Mouse (Mus musculus): ENCODE data around the gene Dcaf6.
"Not testable (repeated sequence)": the region's sequence is repeated elsewhere in the genome, so short reads cannot be mapped to it uniquely, and the experiment has no call there.

The Dcaf6 gene

DNA sequence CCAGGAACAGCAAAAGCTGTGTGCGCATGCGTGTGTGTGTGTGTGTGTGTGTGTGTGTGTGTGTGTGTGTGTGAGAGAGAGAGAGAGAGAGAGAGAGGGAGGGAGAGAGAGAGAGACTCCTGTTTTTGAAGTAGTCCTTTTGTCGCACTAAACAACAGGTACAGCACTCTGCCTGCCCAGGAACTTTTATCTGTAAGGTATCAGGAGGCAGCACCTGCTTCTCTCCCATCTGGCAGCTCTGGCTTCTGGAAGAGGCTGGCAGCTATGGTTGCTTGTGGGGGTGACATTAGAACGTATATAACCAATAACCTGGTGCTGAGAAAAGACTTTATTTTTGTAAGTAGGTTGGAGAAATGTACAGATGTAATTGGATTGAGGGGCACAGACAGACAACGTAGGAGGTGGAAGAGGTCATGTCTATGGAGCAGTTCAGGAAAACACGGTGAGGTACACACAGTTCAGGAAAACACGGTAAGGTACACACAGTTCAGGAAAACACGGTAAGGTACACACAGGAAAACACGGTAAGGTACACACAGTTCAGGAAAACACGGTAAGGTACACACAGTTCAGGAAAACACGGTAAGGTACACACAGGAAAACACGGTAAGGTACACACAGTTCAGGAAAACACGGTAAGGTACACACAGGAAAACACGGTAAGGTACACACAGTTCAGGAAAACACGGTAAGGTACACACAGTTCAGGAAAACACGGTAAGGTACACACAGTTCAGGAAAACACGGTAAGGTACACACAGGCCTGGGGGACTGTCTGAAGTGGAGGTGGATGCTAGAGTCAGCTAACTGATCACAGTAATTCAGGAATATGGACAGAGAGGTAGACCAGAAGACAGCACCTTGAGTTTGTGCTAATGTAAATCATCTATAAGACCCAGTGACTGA lies 131.6 kb downstream of the Dcaf6 start:
- in situ Hi-C loops (cut with MboI; ENCODE audit: unreplicated experiment in 2 of 2), result not testable (repeated sequence)

GRCm38 (mm10) chr1:165327831-165328230 lies 132.4 kb downstream of the Dcaf6 start:
- in situ Hi-C loops (cut with MboI; ENCODE audit: unreplicated experiment in 2 of 2), result no loop called here

- in situ Hi-C loops (cut with MboI; ENCODE audit: unreplicated experiment in 2 of 2), result no loop called here
Observed at GRCm38 (mm10) chr1:165327370-165327769, 132.9 kb downstream of the Dcaf6 start.

DNA sequence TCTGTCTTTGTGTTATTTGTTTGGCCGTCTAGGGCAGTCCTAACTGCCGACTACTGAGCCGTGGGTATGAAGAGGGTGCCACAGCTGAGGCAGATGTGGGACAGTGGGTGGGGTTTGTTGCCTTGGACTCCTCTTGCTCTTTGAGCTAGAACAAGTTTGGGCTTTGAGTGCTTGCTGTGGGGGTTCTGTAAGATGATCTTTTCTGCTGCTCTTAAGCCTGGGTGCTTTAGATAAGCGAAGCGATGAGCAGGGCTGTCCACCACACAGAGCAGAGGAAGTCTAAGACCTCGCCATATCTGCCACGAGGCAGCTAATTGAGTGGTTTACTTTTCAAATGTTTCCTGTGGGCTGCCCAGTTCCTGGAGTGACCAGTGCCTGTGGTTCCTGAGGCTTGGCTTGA lies 137.3 kb downstream of the Dcaf6 start:
- in situ Hi-C loops (cut with MboI; ENCODE audit: unreplicated experiment in 2 of 2), result loop anchor here (5.0 kb wide), 2 partner anchors 211 to 1001 kb away; no protein-coding TSS in a partner anchor

GRCm38 (mm10) chr1:165321891-165322290 lies 138.4 kb downstream of the Dcaf6 start:
- in situ Hi-C loops (cut with MboI; ENCODE audit: unreplicated experiment in 2 of 2), result loop anchor here (5.0 kb wide), 2 partner anchors 210 to 1000 kb away; no protein-coding TSS in a partner anchor

DNA sequence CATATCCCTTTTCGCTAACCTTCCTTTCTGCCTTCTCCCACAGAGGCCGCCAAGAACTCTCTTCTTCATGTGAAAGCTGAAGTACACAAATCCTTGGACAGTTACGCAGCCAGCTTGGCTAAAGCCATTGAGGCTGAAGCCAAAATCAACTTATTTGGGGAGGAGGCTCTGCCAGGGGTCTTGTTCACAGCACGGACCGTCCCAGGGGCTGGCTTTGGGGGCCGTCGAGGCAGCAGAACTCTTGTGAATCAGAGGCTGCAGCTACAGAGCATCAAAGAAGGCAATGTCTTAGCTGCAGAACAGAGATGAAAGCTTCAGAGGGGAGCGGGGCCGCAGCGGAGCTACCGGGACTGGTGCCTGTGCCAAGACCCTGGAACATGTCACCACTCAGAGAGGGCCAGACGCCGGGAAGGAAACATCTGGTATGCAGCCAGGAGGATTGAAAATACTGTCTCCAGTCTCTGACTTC lies 138.8 kb downstream of the Dcaf6 start:
- in situ Hi-C loops (cut with MboI; ENCODE audit: unreplicated experiment in 2 of 2), result loop anchor here (5.0 kb wide), 2 partner anchors 209 to 999 kb away; no protein-coding TSS in a partner anchor

DNA sequence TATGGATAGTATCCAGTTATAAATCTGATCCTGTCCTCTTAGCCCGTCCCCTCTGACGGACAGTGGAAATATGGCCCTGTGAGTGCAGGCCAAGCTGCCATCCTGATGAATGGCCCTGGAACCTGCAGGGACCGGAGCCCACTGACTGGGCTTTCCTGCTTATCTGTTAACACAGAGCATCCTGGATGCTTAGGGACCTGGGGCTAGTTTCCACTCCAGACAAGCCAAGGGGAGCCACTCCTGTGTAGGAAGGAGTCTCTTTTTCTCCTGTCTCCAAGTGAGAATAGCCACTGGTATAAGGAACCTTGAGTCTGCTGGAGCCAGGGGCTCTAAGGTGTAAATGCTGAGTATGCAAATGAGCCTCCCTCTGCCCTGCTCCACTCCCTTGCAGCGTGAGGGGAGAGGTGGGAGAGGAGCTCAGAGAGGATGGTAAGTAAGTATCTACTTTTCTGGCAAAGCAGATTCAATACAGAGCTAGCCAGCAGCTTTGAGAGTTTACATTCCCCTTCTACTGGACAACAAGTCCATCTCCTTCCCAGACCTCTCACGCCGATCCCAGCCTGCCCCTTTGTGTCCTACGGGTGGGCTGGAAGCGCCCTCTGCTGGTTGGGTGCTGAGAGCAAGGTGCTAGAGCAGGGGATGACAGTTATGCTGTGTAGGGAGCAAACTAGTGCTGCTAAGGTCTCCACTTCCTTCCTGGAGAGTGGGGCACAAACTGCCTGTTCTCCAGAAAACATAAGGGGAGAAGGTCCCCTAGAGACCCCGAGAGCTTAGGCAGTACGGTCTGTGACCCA lies 139.9 kb downstream of the Dcaf6 start:
- in situ Hi-C loops (cut with MboI; ENCODE audit: unreplicated experiment in 2 of 2), result loop anchor here (5.0 kb wide), 2 partner anchors 208 to 998 kb away; no protein-coding TSS in a partner anchor

DNA sequence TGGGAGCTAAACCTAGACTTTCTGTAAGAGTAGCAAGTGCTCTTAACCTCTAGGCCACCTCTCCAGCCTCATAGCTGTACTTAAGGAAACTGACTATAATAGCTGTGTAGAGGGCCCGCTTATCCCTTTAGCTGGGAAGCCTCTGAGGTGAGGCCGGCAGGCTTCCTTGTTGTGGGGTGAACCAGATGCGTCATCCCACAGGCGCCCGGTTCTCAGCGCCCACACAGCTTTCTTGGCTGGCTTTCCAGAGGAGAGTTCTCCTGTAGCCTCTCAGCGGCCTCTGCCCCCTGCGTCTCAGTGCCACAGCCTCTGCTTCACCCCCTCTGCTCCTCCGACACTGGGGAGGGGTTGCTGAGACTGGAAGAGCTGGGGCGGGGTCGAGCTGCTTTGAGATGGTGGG lies 143.9 kb downstream of the Dcaf6 start:
- in situ Hi-C loops (cut with MboI; ENCODE audit: unreplicated experiment in 2 of 2), result loop anchor here in 1 of 2 experiments (10.0 kb wide), 1 partner anchor 1002 kb away; no protein-coding TSS in a partner anchor

DNA sequence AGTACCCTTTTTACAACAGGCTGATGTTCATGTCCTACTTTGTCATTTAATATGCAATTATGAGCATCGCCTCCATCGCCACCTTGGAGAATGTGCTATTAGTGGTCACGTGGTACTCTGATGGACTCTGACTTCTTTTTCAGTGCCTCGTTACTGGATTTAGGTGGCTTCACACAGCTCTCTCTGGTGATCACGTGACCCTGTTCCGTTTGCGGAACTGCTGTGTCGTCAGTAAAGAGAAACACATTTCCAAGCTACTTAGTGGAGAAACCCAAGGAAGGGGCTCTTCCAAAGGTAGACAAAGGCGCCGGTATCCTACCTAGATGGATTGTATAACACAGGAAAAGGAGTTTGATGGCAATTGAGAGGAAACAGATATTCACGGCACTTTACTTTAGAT lies 152.1 kb downstream of the Dcaf6 start:
- in situ Hi-C loops (cut with MboI; ENCODE audit: unreplicated experiment in 2 of 2), result no loop called here

DNA sequence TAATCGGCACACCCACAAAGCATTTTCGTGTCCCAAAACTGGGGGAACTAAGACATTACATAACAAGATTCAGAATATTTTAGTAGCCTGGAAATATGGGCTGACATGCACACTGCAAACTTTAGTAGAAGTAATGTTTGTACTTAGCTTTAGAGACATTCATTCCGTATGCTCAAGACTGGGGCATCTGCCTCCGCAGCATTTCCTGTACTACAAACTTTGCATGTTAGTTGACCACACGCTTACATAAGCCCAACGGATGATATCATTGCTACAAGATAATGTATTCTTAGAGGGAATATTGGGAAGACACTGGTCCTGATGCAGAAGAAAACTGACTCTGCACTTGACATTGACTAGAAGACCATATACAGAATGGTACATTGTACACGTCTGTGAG lies 155.9 kb downstream of the Dcaf6 start:
- in situ Hi-C loops (cut with MboI; ENCODE audit: unreplicated experiment in 2 of 2), result no loop called here

GRCm38 (mm10) chr1:165303209-165303608 lies 157.1 kb downstream of the Dcaf6 start:
- in situ Hi-C loops (cut with MboI; ENCODE audit: unreplicated experiment in 2 of 2), result no loop called here

- in situ Hi-C loops (cut with MboI; ENCODE audit: unreplicated experiment in 2 of 2), result no loop called here
Observed at GRCm38 (mm10) chr1:165302455-165303208, 157.6 kb downstream of the Dcaf6 start.

DNA sequence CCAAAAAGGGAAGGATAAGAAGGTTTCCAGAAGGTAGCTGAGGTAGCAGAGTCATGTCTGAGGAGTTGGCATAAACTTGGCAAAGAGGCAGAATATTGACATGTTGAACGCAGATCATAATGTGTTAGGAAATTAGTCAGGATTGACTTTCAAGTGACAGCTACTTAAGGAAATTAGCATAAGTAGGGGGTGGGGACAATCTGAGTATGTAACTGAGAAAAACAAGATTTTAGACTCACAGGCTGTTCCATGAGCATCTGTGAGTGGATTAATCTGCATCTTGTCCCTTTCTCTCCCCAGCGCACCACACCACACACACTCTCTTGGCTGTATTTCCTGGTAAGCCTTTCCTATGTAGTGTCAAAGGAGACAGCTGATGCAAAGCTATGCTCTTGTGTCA lies 158.7 kb downstream of the Dcaf6 start:
- in situ Hi-C loops (cut with MboI; ENCODE audit: unreplicated experiment in 2 of 2), result no loop called here

- in situ Hi-C loops (cut with MboI; ENCODE audit: unreplicated experiment in 2 of 2), result no loop called here
Observed at GRCm38 (mm10) chr1:165301108-165301507, 159.2 kb downstream of the Dcaf6 start.

- in situ Hi-C loops (cut with MboI; ENCODE audit: unreplicated experiment in 2 of 2), result no loop called here
Observed at GRCm38 (mm10) chr1:165295489-165295888, 164.8 kb downstream of the Dcaf6 start, which contains the start of gene Gpr161. Gene Gpr161 (plus strand): TSS chr1:165295789.

GRCm38 (mm10) chr1:165291606-165292005 lies 168.7 kb downstream of the Dcaf6 start:
- in situ Hi-C loops (cut with MboI; ENCODE audit: unreplicated experiment in 2 of 2), result no loop called here

DNA sequence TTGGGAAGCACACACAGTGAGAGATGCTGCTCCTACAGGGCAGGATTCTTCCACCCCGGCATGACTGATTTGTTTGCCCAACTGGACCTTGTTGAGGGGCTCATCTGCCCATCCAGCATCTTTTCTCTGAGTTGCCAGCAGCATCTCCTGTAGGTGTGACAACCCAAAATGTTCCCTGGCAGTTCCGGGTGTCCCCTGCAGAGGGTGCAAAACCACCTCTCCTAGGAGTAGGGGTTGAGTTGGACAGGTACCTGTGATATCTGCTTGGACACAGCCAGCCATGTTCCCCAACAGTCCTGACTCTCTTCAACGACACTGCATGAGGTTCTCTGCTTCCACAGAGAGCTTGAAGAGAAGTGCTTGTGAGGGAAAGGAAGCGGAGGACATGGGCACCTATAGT lies 170.4 kb downstream of the Dcaf6 start:
- in situ Hi-C loops (cut with MboI; ENCODE audit: unreplicated experiment in 2 of 2), result no loop called here

GRCm38 (mm10) chr1:165288165-165288564 lies 172.1 kb downstream of the Dcaf6 start:
- in situ Hi-C loops (cut with MboI; ENCODE audit: unreplicated experiment in 2 of 2), result no loop called here

DNA sequence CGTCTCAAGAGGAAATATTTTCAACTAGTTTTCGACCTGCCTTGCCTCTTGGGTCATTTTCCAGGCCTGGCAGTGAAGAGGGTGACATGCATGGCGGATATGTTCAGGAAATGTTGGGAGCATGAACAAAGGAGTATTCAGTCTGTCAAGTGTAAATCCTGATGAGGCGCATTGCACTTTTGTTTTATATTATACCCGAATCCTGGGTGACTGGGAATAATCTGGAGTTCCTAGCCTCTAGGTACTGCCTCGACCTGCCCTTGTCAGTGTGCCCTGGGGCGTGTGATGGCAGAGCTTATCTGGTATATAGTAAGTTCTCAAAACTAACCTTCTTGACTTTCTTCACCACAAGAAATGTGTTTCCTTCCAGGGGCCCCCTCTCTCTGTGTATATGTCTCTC lies 176.2 kb downstream of the Dcaf6 start:
- in situ Hi-C loops (cut with MboI; ENCODE audit: unreplicated experiment in 2 of 2), result no loop called here

DNA sequence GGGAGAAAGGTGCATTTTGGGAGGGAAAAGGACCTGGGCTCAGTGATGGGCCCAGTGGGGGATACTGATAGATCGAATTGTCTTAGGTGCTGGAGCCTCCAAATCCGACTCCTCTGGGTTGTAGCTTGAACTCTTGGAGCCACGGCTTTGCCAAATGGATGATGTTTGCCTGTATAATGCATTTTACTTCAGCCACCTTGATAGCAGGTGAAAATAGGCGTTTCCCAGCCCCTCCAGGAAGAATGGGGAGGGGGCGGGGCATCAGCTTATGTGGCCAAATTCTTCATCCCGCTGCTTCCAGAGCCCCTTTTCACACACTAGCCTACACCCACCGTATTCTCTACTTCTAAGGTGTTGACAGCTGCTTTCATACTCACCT lies 177.3 kb downstream of the Dcaf6 start:
- in situ Hi-C loops (cut with MboI; ENCODE audit: unreplicated experiment in 2 of 2), result no loop called here
